Mouse (Mus musculus) erythroblast, embryonic 14.5 days (primary cell): ENCODE results near the gene Dhx16.

Experiments
- GATA1 ChIP-seq: IDR thresholded peaks from 2 replicates; pipeline ENCODE4 v1.6.1; 2012; ENCODE audit warnings: low read length, inconsistent platforms, mixed read lengths
- TAL1 ChIP-seq: IDR thresholded peaks from 3 replicates; pipeline ENCODE4 v1.6.1; 2012; ENCODE audit warnings: low read length, inconsistent platforms, mixed read lengths

DNA sequence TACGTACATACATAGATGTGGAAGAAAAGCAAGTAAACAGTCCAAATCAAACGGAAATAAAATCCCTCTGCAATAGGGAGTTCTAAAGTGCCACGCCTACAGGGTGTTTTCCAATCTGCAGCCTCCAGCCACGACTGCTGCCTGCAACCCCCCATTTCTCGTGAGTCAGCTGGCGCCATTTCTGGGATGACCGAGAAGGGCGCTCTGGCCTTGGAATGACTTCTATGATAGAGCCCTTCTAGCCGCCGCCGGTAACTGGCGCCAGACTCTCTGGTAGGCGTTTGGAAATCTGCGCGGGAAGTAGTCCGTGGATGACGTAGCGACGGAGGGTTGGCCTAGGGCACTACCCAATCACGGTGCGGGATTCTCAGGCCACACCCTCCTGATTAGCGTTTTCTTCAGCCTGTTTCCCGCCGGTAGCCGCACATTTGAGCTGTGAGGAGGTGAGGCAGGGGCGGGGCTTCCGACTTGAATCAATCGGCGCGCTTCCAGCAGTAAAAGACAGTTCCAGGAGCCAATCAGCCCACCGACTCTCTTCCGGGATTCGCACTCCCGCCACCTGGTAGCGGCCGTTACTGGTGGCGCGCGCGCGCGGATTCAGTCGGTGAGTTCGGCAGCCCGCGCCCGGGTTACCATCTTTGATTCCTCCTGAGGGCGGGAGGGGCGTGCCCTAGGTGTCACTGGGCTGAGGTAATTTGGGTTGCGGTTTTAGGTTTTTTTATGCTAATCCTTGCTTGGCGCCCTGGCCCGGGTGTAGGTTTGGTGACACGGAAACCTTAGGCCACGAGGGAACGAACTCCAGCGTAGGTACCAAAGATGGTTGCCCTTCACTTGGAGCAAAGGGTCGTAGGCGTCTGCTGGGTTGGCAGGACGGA lies 38.3 kb upstream of the Dhx16 start, which contains the start of gene Mdc1:
- TF ChIP-seq GATA1: peak; percentile 29; the same call in 1 of the 2 replicates
- TF ChIP-seq TAL1: peak; percentile 62
